Mouse (Mus musculus): ENCODE measurements around the gene Dcun1d1.
A peak's percentile ranks its signal among the peaks of the same experiment; 100 is the strongest.

Dcun1d1 gene

GRCm38 (mm10) chr3:35931359-35931758 lies 5.9 kb downstream of the Dcun1d1 start:
- no peak for DNase-seq (ENCODE audit: inconsistent ontology term)

- no peak for DNase-seq (ENCODE audit: inconsistent ontology term)
Measured at GRCm38 (mm10) chr3:35929831-35930230, 7.4 kb downstream of the Dcun1d1 start.

GRCm38 (mm10) chr3:35929406-35929805 lies 7.8 kb downstream of the Dcun1d1 start:
- DNase-seq (ENCODE audit: inconsistent ontology term) = no peak

GRCm38 (mm10) chr3:35925852-35926251 lies 11.4 kb downstream of the Dcun1d1 start:
- no peak for DNase-seq (ENCODE audit: inconsistent ontology term)

DNA sequence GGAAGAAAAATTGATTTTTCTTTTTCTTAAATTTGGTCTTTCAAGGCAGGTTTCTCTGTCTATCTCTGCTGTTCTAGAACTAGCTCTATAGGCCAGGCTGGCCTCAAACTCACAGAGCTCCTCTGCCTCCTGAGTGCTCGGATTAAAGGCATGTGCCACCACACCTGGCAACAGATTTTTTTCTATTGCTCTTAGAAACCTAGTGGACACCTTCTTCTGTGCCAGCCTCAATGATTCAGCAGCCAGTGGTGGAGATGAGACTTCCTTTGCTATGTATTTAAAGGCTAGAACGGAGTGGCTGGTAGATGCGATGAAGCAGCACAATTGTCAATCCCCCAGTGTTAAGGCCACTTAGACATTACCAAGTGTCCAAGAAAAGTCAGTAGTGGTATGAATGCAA lies 13.2 kb downstream of the Dcun1d1 start:
- no peak for DNase-seq (ENCODE audit: inconsistent ontology term)

DNA sequence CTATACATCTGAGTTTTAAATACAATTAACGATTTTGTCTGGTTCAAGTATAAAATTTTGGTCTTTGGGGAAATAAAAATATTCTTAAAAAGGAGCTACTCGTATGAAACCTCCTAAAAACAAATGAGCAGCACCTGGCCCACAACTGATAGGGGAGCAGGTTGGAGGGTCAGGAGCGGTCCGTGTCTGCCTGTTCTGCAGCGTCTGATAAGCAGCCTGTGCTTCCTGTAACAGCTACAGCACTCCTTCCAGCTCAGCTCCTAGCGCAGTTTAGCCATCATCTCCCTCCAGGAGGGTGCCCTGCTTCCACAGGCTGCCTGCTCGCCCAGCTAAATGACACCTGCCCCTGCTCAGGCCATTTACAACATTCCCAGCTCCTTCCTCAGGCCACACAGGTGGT lies 13.8 kb downstream of the Dcun1d1 start:
- DNase-seq (ENCODE audit: inconsistent ontology term) = no peak

DNA sequence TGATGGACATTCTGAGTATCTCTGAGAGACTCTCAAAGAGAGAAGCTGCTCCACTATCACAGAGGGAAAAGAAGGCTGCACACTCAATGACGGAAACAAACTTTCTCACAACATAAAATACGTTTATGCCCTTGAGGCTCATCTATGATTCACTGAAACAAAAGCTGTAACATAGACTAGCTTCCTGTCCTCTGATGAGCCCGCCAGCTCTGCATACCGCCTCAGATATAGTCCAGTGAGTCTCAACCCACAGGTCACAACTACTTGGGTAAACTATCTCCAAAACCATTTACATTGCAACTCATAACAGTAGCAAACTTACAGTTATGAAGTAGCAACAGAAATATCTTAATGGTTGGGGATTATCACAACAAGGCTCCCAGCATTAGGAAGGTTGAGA lies 14.7 kb downstream of the Dcun1d1 start:
- DNase-seq (ENCODE audit: inconsistent ontology term) = peak; percentile 77

GRCm38 (mm10) chr3:35918229-35918628 lies 19.0 kb downstream of the Dcun1d1 start:
- DNase-seq (ENCODE audit: inconsistent ontology term) = no peak

- no peak for DNase-seq (ENCODE audit: inconsistent ontology term)
Measured at GRCm38 (mm10) chr3:35908982-35909680, 28.1 kb downstream of the Dcun1d1 start.

GRCm38 (mm10) chr3:35900555-35901204 lies 36.6 kb downstream of the Dcun1d1 start:
- DNase-seq (ENCODE audit: inconsistent ontology term) = no peak

- DNase-seq (ENCODE audit: inconsistent ontology term) = no peak
Measured at GRCm38 (mm10) chr3:35899109-35899508, 38.1 kb downstream of the Dcun1d1 start.

DNA sequence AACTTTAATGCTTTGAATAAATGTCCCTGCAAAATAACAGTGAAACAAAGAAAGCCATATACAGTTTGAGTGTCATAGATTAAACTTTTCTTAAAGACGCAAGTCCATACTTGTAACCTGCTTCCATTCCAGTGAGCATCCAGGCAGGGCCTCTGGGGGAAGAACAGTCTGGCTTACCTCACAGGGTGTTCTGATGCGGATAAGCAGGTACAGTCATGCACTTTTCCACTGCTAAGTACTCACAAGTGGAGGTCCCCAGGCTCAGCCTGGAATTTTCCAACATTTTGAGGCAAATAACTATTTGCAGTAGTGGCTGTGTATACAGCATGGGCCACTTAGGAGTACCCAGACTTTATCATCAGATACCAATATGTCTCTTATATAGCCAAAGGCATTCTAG lies 39.3 kb downstream of the Dcun1d1 start:
- no peak for DNase-seq (ENCODE audit: inconsistent ontology term)

DNA sequence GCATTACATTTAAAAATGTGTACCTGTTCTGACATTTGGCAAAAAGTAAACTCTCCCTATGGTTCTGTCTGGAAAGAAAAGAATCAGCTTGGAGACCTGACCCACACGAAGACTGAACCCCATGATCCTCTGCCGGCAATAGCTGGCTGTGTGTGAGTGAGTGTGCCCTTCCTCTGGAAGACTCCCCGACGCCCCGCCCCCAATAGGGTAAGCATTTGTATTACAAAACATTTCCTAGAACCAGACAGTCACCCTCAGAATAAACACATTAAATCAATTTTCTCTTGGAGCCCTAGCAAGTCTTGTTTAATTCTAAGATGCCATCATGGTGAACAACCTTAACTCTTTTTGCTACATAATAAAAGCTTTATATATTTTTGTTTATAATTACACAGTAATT lies 44.1 kb downstream of the Dcun1d1 start:
- DNase-seq (ENCODE audit: inconsistent ontology term) = no peak

- DNase-seq (ENCODE audit: inconsistent ontology term) = no peak
Measured at GRCm38 (mm10) chr3:35891123-35891522, 46.1 kb downstream of the Dcun1d1 start.

DNA sequence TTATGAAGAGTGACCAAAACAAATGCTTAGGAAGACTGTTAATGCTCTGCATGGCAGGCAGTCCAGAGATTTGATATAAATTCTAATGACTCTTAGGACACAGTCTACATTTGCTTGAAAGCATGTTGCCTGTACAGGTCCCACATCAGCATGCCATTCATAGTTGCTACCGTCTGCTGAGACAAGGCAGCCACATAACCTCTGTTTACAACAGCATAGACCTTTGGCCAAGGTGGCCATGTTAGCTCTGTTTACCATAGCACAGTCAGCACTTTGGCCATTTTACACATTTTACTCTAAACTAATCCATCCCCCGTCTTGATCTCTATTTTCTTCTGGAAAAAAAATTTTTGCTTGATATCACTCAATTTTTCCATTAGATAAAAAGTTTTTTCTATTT lies 47.7 kb downstream of the Dcun1d1 start:
- no peak for DNase-seq (ENCODE audit: inconsistent ontology term)

GRCm38 (mm10) chr3:35883267-35883666 lies 54.0 kb downstream of the Dcun1d1 start:
- no peak for DNase-seq (ENCODE audit: inconsistent ontology term)

- no peak for DNase-seq (ENCODE audit: inconsistent ontology term)
Measured at GRCm38 (mm10) chr3:35849326-35849725, 87.9 kb downstream of the Dcun1d1 start.
